Mouse (Mus musculus) layer of hippocampus, adult 11-12 months (tissue): Measurements from ENCODE around the gene Gsta2.
"Not testable (repeated sequence)": the region's sequence is repeated elsewhere in the genome, so short reads cannot be mapped to it uniquely, and the experiment has no call there.

Experiments used
- DNase-seq: peaks from one replicate; pipeline ENCODE4 v3.0.0; 2022; ENCODE audit warnings: low spot score

The Gsta2 gene

DNA sequence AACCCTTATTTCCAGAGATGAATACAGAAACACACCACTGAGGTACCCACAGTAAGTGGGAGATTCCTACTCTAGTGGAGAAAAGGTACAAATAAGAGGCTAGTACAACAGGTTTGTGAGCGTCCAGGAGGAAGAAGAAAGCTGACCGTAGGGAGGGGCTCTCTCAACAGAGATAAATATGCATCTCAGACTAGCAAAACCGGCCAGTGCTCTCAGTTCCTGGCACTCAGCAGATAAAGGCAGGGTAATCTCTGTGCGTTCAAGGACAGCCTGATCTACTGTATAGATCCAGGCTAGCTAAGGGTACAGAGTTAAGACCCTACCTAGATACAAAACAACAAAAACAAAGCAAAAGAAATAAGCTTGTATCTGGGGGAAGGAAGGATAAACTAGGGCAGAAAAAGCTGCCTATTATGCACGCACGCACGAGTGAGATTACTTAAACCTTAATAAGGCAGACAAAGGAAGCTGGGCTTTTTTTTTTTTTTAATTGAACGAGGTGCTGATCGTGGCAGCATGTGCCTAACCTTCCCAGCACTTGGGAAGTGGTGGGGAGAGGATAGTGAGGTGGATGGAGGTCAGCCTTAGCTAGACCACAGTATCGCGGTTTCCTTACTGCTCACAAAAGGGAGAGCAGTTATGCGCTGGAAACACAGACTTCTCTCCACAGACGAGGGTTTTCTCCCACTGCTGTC is 10.4 kb upstream of the Gsta2 start:
- DNase-seq: no peak

DNA sequence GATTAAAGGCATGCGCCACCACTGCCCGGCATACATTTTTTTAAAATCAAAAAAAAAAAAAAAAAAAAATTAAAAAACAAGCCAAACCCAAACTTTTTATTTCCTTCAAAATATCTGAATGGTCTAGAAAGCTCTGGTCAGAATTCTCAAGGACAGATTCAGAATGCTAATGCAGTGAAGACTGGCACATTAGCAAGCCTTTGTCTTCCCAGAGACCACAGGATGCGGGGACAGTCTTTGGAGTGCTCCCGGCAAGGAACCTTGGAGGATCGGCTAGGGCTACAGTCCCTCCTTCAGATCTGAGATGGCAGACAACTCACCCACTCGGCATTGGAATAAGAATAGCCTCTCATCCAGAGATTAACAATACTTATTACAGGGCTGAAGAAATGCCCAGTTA is 9.1 kb upstream of the Gsta2 start:
- DNase-seq: no peak

DNA sequence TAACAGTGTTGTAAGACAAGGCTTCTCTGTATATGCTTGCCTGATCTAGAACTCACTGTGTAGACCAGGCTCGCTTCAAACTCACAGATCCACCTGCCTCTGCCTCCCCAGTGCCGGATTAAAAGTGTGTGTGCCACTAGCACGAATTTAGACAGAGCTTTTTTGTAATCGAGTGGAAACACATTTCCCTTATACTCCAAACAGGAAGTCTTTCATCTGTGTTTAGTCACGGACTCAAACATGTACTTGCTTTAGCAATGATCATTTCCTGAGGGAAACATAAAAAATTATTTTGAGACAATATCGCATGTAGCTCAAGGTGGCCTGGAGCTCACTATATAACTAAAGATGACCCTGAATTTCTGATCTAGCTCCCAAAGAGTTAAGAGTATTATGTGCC is 7.8 kb upstream of the Gsta2 start:
- DNase-seq: no peak

DNA sequence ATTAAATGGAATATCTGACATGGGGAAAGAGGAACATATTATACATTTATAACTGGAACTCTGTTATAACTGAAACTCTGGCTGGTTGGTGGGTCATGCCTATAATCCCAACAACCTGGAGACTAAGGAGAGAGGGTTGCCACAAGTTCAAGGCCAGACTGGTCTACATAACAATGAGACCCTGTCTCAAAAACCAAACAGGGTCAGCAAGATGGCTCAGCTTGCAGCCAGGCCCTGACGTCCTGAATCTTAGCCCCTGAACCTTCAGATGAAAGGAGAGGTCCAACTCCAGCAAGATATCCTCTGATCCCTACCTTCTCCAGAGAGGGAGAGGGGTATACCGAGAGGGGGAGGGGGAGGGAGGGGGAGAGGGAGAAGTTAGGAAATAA is 4.9 kb upstream of the Gsta2 start:
- DNase-seq: no peak

DNA sequence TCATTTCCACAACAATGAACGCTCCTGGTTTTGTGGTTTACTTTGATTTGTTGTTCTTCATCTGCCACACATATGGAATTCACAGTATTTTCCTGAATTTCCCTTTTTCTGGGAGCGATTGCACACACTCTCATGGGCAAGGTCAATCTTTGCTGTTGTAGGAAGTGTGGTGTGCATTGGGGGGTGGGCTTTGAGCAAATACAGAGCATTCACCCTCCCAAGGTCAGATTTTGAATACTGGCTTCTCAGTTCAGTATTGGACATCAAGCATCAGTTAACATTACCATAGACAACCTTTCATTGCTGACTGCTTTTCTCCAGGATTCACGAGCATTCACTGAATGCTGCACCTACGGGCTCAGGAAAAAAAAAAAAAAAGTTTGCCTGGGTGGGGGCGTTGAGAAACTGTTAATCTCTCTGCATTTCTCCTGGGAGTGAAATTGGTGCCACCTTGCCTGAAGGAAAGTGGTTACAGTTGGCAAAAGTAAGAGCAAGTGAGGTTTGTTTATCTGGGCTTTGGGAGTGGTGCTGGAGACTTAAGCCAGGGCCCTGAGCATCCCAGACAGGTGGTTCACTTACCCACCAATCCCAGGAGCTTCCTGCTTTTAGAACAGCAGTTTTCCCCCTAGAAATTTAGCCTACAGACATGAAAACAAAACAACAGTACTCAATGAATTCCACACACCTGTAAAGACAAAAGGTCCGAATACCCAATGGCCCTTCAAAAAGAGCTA is 4.3 kb upstream of the Gsta2 start:
- DNase-seq: no peak

DNA sequence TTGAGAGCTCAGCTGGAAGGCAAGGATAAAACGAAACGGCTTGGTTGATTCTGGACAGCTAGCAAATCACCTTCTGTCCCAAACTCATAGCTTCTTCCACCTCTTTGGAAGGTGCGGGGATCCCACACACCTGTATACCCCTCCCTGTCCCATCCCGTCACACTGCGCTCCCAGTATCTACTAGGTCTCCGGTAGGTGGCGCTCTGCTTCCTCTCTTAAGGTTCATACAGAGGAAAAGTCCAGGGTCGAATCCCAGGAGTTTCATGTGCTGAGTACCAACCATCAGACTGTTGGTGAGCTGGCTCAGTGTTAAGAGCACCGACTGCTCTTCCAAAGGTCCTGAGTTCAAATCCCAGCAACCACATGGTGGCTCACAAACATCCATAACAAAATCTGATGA is 2.5 kb upstream of the Gsta2 start:
- peak; percentile 47 for DNase-seq

DNA sequence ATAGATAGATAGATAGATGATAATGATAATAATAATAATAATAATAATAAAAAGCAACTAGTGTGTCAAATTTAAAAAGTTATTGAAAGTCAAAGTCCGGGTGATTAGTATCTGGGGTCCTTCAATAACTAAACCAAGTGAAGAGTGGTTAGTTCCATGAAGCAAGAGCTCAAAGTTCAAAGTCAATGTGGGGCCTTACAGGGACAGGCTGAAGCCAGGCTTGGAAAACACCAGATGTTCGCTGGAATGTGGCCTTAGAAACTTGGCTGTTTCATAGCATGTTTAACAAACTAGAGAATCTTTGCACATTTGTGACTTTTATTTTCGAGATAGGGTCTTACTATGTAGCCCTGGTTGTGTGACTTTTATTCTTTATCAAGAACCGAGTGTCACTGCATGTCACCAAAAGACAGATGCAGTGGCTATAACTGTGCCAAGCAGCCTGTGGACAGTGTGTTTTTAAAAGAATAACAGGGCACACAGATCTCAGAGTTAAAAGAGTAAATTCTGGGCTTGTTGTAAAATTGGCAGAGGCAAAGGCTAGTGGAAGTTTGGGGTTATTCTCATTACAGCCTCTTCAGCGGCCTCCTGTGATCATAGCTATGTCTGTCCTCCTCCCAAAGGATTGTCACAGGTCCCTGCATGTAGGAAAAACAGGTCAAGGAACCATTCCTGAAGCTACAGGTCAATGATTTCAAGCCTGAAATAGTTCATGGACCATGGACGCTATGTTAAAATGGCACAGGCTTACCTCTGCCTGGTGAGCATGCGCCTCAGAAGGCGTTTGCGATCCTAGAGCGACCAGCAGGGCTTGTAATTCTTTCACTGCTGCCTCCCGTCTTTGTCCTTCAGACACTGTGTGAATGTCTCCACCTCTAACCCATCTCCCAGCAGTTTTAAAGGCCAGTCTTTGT is 666 bp downstream of the Gsta2 start:
- no peak for DNase-seq

DNA sequence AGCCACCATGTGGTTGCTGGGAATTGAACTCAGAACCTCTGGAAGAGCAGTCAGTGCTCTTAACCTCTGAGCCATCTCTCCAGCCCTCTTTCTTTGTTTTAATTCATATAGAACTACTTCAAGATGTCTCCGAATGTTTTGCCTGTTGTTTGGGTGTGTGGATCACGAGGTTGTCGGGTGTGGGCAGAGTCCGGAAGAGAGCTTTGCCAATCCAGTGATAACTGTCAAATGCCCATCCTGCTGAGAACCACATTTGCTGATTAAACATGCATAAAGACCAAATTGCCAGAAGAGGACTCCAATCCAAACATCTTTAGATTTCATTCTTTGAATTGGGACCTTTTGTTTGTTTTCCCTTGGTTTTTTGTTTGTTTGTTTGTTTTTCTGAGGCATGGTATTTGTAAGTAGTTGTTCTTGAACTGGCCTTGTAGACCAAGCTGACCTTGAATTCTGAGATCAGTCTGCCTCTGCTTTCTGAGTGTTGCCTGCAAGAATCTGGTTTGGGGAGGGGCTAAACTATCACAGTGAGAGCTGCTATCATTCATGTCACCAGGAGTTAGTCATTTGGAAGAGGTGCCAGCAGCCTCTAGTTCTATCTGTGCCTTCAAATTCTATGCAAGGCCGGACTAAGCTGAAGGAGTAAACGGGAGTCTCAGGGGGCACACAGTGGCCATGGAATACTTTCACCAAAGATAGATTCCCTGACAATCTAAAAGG is 3.9 kb downstream of the Gsta2 start:
- DNase-seq: no peak

DNA sequence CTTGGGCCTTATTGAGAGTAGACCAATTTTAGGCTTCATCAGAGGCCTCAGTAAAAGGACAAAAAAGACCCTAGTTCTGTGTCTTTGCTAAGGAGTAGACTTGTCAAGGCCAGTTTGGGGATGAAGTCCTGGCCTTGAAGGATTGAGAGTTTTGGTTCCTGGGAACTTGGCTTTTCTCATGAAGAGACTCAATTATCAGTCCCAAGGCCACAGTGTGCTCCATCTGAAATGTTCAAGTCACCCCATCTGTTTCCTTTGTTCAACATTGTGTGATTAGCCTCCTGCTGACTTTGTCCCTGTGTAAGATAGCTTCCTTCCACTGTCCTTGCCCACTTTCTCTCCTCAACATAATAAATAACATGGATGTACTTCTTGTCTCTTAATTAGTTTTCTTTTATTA is 5.6 kb downstream of the Gsta2 start:
- DNase-seq: not testable (repeated sequence)

DNA sequence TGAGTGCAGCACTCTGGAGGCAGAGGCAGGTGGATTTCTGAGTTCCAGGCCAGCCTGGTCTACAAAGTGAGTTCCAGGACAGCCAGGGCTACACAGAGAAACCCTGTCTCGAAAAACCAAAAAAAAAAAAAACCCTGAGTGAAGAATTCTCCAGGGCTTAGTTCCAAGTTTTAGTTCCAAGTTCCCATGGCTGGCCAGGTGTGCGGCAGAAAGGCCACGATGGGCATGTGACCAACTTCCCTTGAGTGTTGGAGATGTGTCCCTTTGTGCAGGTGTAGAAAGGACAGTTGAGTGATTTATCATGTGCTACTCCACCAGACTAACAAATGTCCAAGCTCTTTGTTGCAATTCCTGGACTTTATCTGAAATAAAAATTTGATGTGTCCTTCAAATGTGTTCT is 6.4 kb downstream of the Gsta2 start:
- not testable (repeated sequence) for DNase-seq

DNA sequence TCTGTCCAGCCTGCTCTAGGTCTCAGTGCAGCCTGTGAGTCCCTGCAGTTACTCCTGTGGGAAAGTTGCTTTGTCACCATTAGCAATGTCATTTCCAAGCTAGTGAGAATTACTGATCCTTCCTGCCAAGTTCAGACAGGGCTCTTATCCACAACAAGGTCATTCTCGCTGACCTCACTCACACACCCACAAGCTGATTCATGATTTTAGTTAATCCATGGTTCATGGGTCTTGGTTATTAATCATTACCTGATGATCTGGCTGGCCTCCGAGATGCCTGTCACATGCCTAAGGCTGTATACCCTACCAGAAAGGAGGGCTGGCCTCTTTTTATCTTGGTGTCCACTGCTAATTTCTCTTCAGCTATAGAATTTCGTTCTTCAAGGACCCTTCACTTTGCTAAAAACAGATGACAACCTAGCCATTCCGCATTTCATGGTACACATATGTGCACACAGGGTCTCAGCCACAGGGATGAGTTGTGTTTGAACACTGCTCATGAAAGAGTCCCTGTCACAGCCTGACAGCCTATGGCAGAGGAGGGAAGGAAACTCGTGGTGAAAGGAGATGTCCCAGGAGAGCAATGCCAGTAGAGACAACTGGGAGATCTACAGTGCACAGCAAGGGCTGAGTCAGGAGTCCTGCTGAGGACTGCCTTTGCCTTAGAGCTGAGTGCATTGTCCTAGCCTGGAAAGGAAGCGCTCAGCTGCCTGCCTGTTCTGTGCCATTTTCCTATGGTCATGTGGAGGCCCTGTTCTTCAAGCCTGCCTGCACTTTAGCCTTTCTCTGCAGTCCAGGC is 7.2 kb downstream of the Gsta2 start:
- not testable (repeated sequence) for DNase-seq

DNA sequence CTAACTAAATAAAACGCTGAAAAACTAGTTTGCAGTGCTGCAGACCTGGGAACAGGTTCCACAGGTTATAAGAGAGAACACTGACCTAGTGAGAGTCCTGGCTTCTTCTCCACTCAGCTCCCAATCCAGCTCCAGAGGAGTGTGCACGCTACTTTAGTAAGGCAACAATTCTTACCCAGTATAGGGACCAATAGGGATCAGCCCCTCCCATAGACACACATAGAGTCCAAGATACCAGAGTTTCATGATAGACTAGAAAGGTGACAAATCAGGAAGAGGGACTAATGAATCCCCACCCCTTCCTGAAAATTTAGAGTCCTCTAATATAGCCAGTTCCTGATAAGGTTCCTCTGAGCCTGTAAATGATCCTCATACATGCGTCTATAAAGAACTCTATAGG is 8.6 kb downstream of the Gsta2 start:
- DNase-seq: no peak

DNA sequence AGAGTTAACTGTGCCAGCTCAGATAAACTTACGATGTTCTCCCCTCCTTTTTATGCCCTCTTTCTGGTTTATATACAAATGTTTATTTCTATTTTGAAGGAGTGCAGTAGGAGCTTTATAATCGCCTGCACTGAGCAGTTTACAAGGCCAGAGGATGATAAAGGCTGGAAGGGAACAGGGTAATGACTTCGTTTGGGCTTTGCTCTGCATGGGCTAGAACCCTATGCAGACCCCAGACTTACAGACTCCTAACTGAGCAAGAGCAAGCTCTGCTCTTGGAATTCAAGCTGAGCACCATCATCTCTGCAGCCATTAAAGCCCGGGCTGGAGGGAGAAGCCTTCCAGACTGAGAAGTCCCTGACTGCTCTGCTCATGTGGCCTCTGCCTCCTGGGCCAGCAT is 10.4 kb downstream of the Gsta2 start:
- DNase-seq: not testable (repeated sequence)

DNA sequence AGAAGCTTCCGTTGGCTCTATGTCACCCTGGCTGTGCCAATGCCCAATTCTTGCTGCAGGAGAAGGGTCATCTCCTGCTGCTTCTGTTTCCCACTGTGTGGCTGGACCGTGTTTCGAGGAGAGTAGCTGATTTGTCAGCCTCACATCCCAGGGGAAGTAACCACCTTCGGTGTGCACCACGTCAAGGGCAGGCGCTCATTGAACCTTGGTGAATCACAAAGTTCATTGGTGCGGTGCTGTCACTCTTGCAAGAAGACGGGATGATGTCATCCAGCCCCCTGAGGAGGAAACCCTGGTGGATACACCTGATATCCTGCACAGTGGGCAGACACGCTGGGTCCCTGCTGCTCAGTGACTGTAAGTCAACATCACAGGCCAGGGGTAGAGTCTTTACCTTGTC is 12.5 kb downstream of the Gsta2 start:
- not testable (repeated sequence) for DNase-seq

DNA sequence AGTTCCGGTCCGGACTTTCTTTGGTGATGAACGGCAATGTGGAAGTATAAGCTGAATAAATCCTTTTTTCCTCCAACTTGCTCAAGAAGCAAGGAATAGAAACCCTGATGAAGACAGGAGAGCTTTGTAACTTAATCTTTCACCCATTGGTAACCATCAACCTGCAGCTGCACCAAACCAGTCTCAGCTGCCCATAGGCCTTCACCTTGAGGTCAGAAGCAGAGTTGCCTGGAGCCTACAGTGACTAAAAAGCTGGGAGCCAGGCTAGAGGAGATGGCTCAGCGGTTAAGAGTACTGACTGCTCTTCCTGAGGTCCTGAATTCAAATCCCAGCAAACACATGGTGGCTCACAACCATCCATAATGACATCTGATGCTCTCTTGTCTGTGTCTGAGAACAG is 13.1 kb downstream of the Gsta2 start:
- DNase-seq: not testable (repeated sequence)

DNA sequence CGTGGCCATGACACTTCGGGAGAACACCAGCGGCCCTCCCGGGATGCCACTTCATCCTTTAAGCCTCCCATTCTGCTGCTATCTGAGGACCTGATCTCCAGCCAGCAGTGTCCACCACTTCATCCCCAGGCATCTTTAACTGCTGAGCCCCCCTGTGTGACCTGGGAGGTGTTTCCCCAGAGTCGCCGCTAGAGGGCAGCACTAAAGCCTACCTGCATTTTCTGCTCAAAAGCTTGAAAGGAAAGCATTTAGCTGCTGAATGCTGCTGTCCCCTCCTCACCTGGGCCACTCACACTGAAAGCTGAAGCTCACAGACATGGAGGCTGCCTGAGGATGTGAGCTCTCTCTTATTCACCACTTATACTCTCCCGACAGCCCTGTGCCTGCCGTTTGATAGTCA is 15.3 kb downstream of the Gsta2 start:
- peak; percentile 6 for DNase-seq

DNA sequence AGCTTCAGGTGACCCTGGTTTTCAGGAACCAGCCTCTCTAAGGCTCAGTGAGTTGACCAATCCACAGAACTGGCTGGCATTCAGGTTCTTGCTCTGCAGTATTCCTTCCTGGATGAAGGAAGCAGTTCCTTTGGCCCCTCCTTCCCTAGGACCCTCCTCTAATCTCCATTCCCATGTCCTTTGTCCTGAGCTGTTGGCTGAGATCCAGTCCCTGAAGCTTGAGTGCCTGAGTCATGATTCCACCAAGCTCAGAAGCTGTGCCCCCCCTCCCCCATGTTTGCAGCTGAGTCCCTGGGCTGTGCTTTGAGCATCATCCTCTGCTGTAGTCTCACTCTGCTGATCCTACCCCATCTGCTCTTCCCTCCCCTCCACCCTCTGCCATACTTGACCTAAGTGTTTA is 18.5 kb downstream of the Gsta2 start:
- not testable (repeated sequence) for DNase-seq

DNA sequence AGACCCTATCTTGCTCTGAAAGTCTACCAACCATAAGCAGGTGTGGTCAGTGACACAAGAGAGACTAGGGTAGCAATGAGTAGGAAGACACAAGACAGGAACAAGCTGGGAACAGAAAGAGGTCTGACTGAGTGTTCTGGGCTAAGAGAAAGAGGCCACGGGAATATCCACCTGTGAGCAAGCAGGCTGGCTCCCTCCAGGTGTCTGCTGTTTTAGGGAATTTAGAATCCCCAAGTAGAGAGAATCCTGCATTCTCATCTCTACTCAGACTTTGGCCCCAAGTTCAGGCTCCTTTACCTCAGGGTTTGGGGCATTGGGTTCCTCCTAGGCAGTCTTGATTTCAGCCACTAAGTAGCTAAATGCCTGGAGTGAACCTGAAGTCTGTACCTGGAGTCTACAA is 28.3 kb downstream of the Gsta2 start, which contains the start of gene Omt2b:
Gene Omt2b (plus strand): TSS at position 301 of the 400 bp plus-strand sequence.
- DNase-seq: not testable (repeated sequence)

DNA sequence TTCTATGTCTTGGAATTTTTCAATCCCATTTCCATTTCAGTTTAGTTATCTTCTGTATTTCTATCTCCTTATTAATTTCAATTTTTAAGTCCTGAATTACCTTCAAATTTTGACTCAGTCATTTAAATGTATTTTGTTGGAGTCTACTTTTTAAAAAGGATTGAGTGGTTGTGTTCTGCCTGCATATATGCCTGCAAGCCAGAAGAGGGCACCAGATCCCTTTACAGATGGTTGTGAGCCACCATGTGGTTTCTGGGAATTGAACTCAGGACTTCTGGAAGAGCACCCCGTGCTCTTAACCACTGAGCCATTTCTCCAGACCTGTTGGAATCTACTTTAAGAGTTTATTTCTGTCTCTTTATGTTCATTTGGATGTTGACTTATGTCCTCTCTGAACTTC is 36.1 kb downstream of the Gsta2 start:
- DNase-seq: no peak

DNA sequence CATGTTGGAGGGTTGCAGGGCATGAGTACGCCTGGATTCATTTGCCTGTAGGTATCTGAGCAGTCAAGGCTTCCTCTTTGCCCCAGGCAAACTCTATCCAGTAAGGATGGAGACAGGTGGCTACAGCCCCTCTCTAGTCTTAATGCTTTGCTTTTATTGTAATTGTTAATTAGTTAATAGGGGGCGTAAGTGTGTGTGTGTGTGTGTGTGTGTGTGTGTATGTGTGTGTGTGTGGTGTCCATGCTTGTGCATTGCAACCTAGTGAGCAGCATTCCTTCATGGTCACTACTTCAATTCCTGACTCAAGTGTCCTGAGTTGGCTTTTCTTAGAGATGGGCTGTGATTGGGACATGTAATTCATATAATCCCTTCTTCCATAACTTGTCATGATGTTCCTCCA is 40.9 kb downstream of the Gsta2 start, which contains the start of gene Omt2a:
Gene Omt2a (minus strand): TSS at position 101 of the 400 bp plus-strand sequence.
- no peak for DNase-seq

DNA sequence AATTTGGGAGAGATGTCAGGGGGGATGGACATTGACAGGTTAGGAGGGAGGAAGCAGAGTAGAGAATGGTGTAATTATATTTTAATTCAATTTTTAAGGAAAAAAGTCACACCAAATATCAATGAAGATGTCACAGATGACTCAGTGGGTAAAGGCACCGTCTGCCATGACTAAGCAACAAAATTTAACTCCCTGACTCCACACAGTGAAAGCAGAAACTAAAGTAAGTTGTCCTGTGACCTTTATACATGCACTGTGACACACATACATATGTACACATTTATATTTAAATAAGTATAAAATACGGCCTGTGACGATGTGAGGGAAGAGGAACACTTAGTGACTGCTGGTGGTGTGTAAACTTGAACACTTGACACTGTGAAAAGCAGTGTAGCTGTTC is 47.5 kb downstream of the Gsta2 start:
- DNase-seq: not testable (repeated sequence)
